Mouse (Mus musculus) heart, embryonic 15.5 days (tissue): Measurements from ENCODE around the gene Sox5. TPM values are rescaled to one million over a fixed set of nuclear protein-coding genes. Genes with fewer than 3 reads are reported as not detected.
A peak's percentile ranks its signal among the peaks of the same experiment; 100 is the strongest.

Experiments used
- ATAC-seq: fragments of 200-750 bp; cut with Nextera tagmentation; replicated peaks from 2 replicates; pipeline ENCODE4 v1.8.0; 2017; ENCODE audit warnings: low read depth, moderate TSS enrichment; ENCODE audit not compliant: insufficient number of reproducible peaks, insufficient read depth, low FRiP score
- H3K27ac ChIP-seq: fragments of 300-500 bp; sonication (generic); 2 replicates; pipeline ENCODE4 v1.5.1; 2015; ENCODE audit warnings: mild to moderate bottlenecking, inconsistent platforms
- H3K27me3 ChIP-seq: fragments of 300-500 bp; sonication (generic); 2 replicates; pipeline ENCODE4 v1.6.1; 2015; ENCODE audit warnings: inconsistent platforms
- H3K36me3 ChIP-seq: fragments of 300-500 bp; sonication (generic); 2 replicates; pipeline ENCODE4 v1.6.1; 2015; ENCODE audit warnings: mild to moderate bottlenecking, inconsistent platforms
- H3K4me1 ChIP-seq: fragments of 300-500 bp; sonication (generic); replicated peaks from 2 replicates; pipeline ENCODE4 v1.6.1; 2015; ENCODE audit warnings: inconsistent platforms
- H3K4me2 ChIP-seq: fragments of 300-500 bp; sonication (generic); 2 replicates; pipeline ENCODE4 v1.6.1; 2015; ENCODE audit warnings: inconsistent platforms, mild to moderate bottlenecking, moderate library complexity
- H3K4me3 ChIP-seq: fragments of 300-500 bp; sonication (generic); 2 replicates; pipeline ENCODE4 v1.5.1; 2015; ENCODE audit warnings: mild to moderate bottlenecking, inconsistent platforms
- H3K9ac ChIP-seq: fragments of 300-500 bp; sonication (generic); 2 replicates; pipeline ENCODE4 v1.6.1; 2015; ENCODE audit warnings: mild to moderate bottlenecking, inconsistent platforms
- H3K9me3 ChIP-seq: fragments of 300-500 bp; sonication (generic); replicated peaks from 2 replicates; pipeline ENCODE4 v1.6.1; 2016; ENCODE audit warnings: inconsistent platforms
- WGBS: fragments of 180-500 bp; shearing (Covaris S2); methylation state at CpG from one replicate; pipeline ENCODE4 v1.1.7; 2015; ENCODE audit warnings: mixed read lengths; 5-methylcytosine and 5-hydroxymethylcytosine counted together
- polyA plus RNA-seq: library from polyadenylated mRNA; unstranded; fragments of >200 nt; fragmentation: Nextera tagmentation; extraction: Ambion mirVana; gene quantifications from 2 replicates; pipeline ENCODE4 v1.2.1, GENCODE M21; 2015

Sox5 gene
- polyA plus RNA-seq, 1 experiment from 2014 or later, result 8.9 TPM

DNA sequence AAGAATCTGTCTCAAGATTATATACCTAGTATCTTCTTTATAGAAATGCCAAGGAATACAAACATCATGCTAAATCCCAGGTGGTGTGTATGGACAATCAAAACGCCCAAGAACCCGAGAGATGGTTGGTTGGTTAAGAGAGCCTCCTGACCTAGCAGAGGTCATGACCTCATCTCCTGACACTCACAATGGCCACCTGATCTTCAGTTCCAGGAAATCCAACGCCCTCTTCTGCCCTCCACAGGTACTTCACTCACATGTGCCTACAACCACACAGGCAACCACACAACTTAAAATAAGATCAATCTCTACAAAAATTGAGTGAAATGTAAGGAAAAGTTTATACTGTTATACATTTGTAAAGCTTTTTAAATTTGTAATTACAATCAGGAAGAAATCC, 12.6 kb upstream of the Sox5 start:
- no peak for ATAC-seq
- Histone ChIP-seq H3K4me3 (no peak overlapping the region), H3K9me3 (no peaks in the 10 kb centered on the region), H3K4me2 (no peak overlapping the region), H3K4me1 (no peaks in the 10 kb centered on the region), H3K27ac (no peak overlapping the region), H3K36me3 (no peaks in the 10 kb centered on the region), H3K27me3 (no peaks in the 10 kb centered on the region), H3K9ac (no peak overlapping the region)
- WGBS, result 75% methylated on average over 3 of the region's 3 CpGs

DNA sequence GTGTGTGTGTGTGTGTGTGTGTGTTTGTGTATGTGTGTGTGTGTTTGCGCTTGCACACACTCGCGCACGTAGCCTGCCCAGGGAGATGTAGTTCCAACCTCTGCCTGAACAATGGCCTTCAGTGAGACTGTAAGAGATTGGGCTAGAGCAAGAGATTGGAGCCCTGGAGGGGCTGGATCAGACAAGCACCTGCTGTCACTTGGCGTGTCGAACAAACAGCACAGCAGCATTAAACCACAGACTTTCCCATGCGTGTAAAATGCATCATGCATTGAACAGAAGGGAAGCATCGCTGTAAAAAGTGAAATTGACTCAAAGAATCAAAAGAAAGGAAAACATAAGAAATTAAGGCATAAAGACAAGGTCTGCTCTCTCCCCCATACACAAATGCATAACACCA, 11.1 kb upstream of the Sox5 start:
- no peak overlapping the region for H3K4me2 ChIP-seq
- no peaks in the 10 kb centered on the region for H3K36me3 ChIP-seq
- WGBS, result 87% methylated on average over 8 of the region's 8 CpGs
- H3K27me3 ChIP-seq, result no peaks in the 10 kb centered on the region
- no peak for ATAC-seq
- H3K4me3 ChIP-seq, result no peak overlapping the region
- no peaks in the 10 kb centered on the region for H3K9me3 ChIP-seq
- no peak overlapping the region for H3K9ac ChIP-seq
- H3K4me1 ChIP-seq, result no peaks in the 10 kb centered on the region
- no peak overlapping the region for H3K27ac ChIP-seq

DNA sequence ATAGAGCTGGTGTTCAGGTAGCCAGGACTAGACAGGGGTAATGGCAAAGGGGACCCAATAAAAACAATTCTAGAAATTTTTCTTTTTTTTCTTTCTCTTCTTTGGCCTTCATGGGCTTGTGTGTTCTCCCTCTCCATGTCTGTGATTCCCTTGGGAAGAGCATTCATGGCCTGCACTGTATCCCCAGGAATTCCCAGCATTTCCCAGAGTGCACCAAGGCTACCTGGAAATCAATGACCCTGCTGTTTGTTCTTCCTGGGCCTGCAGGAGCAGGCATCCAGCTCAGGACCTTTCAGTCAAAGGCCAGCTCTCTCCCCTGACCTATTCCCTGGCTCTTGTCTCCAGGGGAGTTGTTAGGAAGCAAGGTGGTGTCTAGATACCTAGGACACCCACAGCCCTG, 1.5 kb upstream of the Sox5 start:
- peaks cover 16% of the 10 kb centered on the region; the same call in 1 of the 2 replicates for H3K27me3 ChIP-seq

DNA sequence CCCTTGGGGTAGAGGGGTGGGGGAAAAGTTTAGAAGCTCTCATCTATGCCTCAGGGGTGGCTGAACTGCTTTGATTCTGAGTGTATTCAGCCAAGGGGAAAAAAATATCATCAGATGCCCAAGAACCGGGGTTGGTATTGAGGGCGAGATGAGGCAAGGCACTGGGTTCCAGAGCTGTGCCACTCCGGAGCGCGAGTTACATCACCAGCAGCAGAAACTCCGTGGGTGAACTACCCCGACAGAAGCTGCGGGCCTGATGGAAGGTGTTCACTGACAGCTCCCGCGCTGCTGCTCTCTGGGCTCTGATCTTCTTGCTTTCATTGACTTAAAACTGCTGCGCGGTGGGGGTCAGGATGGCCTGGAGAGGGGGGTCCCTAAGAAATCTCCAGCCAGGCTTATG, 1.1 kb upstream of the Sox5 start:
- H3K27me3 ChIP-seq, result peaks cover 16% of the 10 kb centered on the region; the same call in 1 of the 2 replicates
- no peaks in the 10 kb centered on the region for H3K36me3 ChIP-seq
- no peaks in the 10 kb centered on the region for H3K9me3 ChIP-seq
- H3K9ac ChIP-seq, result peak overlapping the region; percentile 54; the same call in 1 of the 2 replicates
- H3K4me1 ChIP-seq, result 0 out of 2 replicates have a peak, but pooled peaks cover 11% of the 10 kb centered on the region
- peak overlapping the region; percentile 99 for H3K4me2 ChIP-seq
- 15% methylated on average over 12 of the region's 12 CpGs for WGBS
- no peak overlapping the region for H3K27ac ChIP-seq
- no peak for ATAC-seq
- peak overlapping the region; percentile 78 for H3K4me3 ChIP-seq

More for the DNA sequence above, 1.5 kb upstream of the Sox5 start:
- ATAC-seq, result no peak
- peak overlapping the region; percentile 99; the same call in 1 of the 2 replicates for H3K4me2 ChIP-seq
- no peak overlapping the region for H3K27ac ChIP-seq
- H3K4me1 ChIP-seq, result 0 out of 2 replicates have a peak, but pooled peaks cover 11% of the 10 kb centered on the region
- no peak overlapping the region for H3K9ac ChIP-seq
- H3K4me3 ChIP-seq, result no peak overlapping the region
- no peaks in the 10 kb centered on the region for H3K9me3 ChIP-seq
- no peaks in the 10 kb centered on the region for H3K36me3 ChIP-seq

DNA sequence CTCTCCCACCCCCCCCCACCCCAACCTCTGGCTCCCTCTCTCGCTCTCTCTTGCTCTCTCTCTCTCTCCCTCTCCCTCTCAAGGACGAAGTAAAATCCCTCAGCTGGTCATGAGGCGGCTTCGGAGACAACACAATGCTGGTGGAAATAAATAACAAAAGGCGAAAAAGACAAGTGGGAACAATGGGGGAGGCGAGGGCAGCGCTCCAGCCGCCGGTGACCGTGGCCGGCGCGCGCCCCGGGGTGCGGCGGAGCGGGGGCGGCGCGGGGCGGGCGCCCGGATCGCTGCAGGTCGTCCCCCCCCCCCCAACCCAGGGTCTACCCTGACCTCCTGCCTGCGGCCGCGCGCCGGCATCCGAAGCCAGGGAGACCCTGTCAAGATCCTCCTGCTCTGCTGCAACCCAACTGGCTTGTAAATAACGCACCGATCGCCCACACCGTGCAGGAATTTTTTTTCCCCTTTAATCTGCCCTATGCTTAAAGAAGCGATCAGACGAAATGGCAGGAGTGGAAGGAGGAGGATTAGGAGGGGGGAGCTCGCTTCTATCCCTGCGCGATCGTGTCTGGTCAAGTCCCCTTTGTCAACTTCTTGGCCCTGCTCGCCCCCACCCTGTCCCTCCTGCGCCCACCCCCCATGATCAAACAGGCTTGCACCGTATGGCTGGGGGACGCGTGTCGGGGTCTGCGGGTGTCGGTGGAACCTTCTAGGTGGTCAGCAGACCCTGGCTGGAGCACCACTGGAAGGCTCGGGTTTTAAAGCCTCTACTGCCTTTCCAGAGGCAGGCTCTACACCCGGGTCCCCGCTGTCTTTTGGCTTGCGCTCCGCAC, 467 bp upstream of the Sox5 start:
- peaks cover 20% of the 10 kb centered on the region for H3K27me3 ChIP-seq
- no peak; the same call in 1 of the 2 replicates for ATAC-seq
- H3K4me1 ChIP-seq, result 0 out of 2 replicates have a peak, but pooled peaks cover 11% of the 10 kb centered on the region
- peak overlapping the region; percentile 54 for H3K9ac ChIP-seq
- no peak overlapping the region for H3K27ac ChIP-seq
- no peaks in the 10 kb centered on the region for H3K36me3 ChIP-seq
- H3K4me2 ChIP-seq, result peak overlapping the region; percentile 99
- WGBS, result 1% methylated on average over 49 of the region's 55 CpGs
- H3K4me3 ChIP-seq, result peak overlapping the region; percentile 78
- no peaks in the 10 kb centered on the region for H3K9me3 ChIP-seq

DNA sequence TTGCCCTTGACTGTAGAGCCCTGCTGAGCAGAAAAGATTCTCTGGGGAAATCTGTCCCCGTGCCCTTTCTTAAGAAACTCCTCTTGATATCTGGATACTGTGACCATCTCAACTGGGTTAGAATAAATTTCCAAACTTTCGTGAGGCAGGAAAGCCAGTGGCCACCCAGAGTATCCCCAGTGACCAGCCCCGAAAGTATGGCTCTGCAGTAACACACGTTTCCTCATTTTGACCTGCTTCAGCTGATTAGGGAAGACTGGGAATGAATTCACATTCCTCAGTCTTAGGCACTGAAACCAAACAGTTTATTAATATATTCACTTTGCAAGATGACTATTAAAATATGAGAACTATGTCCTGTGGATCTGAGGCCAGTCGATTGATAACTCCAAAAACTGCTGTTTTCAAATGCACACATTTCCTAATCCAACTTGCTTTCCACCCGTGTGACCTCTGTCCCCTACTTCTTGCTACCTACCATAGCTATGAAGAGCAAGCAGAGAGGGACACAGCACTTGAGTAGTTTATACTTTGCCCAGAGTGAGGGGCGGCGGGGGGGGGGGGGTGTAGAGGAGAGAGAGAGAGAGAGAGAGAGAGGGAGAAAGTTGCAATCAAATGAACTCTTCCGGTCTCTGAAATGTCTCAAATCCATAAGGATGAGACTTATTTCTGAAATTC, 1.0 kb downstream of the Sox5 start:
- Histone ChIP-seq H3K27me3 (peaks cover 29% of the 10 kb centered on the region), H3K36me3 (no peaks in the 10 kb centered on the region), H3K9me3 (no peaks in the 10 kb centered on the region), H3K9ac (peak overlapping the region; percentile 54), H3K4me1 (0 out of 2 replicates have a peak, but pooled peaks cover 11% of the 10 kb centered on the region), H3K4me3 (peak overlapping the region; percentile 78), H3K27ac (peak overlapping the region; percentile 50), H3K4me2 (peak overlapping the region; percentile 99)
- 19% methylated on average over 9 of the region's 9 CpGs for WGBS
- no peak for ATAC-seq

DNA sequence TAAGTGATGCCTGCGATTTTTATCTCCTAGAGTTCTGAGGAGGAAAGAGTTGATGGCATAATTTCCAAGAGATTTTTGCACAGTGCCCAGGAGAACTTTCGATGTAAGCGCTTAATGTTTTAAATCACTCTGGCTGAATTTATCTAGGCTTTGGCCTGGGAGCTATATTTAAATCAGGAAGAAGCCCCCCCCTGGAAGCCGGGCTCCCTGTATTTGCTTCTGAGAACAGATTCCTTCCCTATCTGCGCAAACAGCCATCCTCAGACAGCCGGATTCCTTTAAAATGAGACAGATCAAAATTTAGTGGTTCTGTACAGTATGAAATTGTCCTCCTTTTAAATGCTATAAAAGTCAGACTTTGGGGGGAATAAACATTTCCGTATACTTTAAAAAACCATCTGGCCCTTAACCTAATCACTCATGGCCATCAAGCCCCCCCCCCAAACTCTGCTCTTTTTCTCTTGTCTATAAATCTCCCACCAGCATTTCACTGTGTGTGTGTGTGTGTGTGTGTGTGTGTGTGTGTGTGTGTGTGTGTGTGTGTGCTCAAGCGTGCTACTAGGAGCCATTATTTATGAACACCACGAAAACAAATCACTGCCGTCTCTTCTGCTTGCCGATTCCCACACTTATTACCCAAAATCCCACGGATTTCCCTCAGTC, 1.7 kb downstream of the Sox5 start:
- Histone ChIP-seq H3K27me3 (peaks cover 29% of the 10 kb centered on the region), H3K4me1 (0 out of 2 replicates have a peak, but pooled peaks cover 11% of the 10 kb centered on the region), H3K9ac (no peak overlapping the region), H3K27ac (peak overlapping the region; percentile 50), H3K4me3 (peak overlapping the region; percentile 78), H3K9me3 (no peaks in the 10 kb centered on the region), H3K4me2 (peak overlapping the region; percentile 99), H3K36me3 (no peaks in the 10 kb centered on the region)
- WGBS, result 39% methylated on average over 12 of the region's 12 CpGs
- no peak for ATAC-seq

DNA sequence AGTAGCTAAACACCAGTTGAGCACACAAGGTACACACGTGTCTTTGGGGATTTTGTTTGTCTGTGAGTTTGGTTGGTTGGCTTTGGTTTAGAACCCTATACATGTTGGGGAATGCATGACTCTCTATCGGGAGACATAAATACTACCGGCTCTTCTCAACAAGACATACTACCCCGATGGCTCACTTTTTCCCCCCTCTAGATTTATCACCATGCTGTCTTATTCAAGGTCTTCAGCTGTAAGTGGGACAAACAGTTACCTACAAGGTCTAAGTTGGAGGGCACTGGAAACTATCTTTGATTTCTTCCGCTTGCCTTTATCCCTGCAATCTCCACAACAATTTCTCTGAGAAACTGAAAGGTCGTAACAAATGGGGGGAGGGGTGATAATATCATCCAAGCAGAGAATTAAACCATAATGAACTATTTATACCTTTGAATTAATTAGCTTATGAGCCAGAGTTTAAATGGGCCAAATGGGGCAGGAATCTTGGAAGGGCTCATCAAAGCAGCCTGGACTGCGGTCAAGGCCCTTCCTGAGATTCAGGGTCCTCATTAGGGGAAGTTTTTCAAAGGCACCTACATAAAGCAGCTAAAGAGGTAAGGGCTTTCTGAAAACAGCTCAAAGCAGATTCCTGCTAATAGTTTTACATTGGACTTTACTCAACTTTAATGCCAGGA, 4.3 kb downstream of the Sox5 start:
- 0 out of 2 replicates have a peak, but pooled peaks cover 9% of the 10 kb centered on the region for H3K4me1 ChIP-seq
- no peak overlapping the region for H3K9ac ChIP-seq
- no peak overlapping the region for H3K27ac ChIP-seq
- no peaks in the 10 kb centered on the region for H3K36me3 ChIP-seq
- no peak for ATAC-seq
- no peak overlapping the region for H3K4me2 ChIP-seq
- peaks cover 23% of the 10 kb centered on the region for H3K27me3 ChIP-seq
- H3K4me3 ChIP-seq, result no peak overlapping the region
- WGBS, result 92% methylated on average over 7 of the region's 7 CpGs
- no peaks in the 10 kb centered on the region for H3K9me3 ChIP-seq

DNA sequence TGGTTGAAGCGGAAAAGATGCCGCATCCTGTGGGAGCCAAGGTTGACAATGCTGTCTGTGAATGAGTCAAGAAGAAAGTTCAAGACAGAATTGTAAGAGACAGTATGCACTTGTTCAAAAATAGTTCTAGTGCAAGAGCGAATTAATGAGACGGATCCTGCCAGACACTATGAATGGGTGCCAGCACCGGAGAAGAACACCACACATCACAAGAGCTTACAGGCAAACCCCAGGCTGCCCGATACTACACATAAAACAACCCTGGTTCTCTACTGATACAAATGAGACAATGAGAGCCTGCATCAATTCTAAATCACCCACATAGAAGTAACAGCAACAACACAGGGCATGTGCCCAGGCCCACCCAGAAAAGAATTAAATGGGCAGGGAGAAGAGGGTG, 8.0 kb downstream of the Sox5 start:
- 85% methylated on average over 6 of the region's 6 CpGs for WGBS
- no peak for ATAC-seq
- H3K27me3 ChIP-seq, result peaks cover 25% of the 10 kb centered on the region
- peaks cover 9% of the 10 kb centered on the region for H3K4me1 ChIP-seq
- H3K4me2 ChIP-seq, result no peak overlapping the region
- H3K9me3 ChIP-seq, result no peaks in the 10 kb centered on the region
- no peak overlapping the region for H3K27ac ChIP-seq
- no peak overlapping the region for H3K9ac ChIP-seq
- no peaks in the 10 kb centered on the region for H3K36me3 ChIP-seq
- H3K4me3 ChIP-seq, result no peak overlapping the region

DNA sequence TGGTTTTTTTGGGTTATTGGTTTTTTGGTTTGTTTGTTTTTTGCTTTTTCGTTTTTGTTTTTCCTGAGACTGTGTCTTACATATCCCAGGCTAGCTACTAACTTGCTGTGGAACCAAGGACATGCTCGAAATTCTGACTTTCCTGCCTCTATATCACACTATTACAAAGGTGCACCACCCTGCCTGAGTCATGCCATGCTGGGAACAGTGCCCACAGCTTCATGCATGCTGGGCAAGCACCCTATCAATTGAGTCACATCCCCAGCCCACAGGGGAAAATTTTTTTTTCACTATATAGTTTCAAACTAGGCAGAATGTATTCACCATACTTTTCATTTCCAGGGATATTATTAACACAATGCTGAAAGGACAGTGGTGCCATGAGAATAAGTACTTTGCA, 8.8 kb downstream of the Sox5 start:
- no peak overlapping the region for H3K4me3 ChIP-seq
- H3K27ac ChIP-seq, result no peak overlapping the region
- no peak overlapping the region for H3K4me2 ChIP-seq
- no peaks in the 10 kb centered on the region for H3K36me3 ChIP-seq
- 72% methylated on average over 2 of the region's 2 CpGs for WGBS
- ATAC-seq, result no peak
- peaks cover 10% of the 10 kb centered on the region for H3K4me1 ChIP-seq
- no peaks in the 10 kb centered on the region for H3K9me3 ChIP-seq
- H3K9ac ChIP-seq, result no peak overlapping the region
- peaks cover 30% of the 10 kb centered on the region for H3K27me3 ChIP-seq
